In genomic region chr8:12842342-12842995, GRCm38 (mm10) we compare ENCODE assay signal across 24 mouse cellular contexts. TPM values are rescaled to one million over a fixed set of nuclear protein-coding genes. Genes with fewer than 3 reads are reported as not detected.
DNase-seq lines count a peak whose midpoint lies in the region; ATAC-seq and TF ChIP-seq lines count a peak whose summit lies in the region.
"Had no signal": no experiment of that assay in that cellular context is flagged by ENCODE, and none has a peak within 500 bp of the region (broad histone marks: within the 10 kb centered on the region; RNA-seq: fewer than 3 reads in every experiment).

No protein-coding gene starts in this region.

- H3K27me3 ChIP-seq in liver, embryonic 12.5 days (replicated peaks), result peaks cover 54% of the 10 kb centered on the region
- peaks cover 69% of the 10 kb centered on the region for H3K27me3 ChIP-seq in liver, postnatal 0 days (ENCODE audit: insufficient read depth, low read length)
- H3K27me3 ChIP-seq: forebrain, embryonic 12.5 days; heart, embryonic 13.5 days; lung, embryonic 15.5 days; midbrain, embryonic 12.5 days had no signal

- H3K9ac ChIP-seq in liver, embryonic 12.5 days, result no peak overlapping the region
- H3K9ac ChIP-seq in liver, postnatal 0 days (replicated peaks), result no peak overlapping the region
- H3K9ac ChIP-seq: forebrain, embryonic 12.5 days; forebrain, postnatal 0 days; heart, embryonic 13.5 days; hindbrain, embryonic 14.5 days; lung, embryonic 15.5 days; midbrain, embryonic 12.5 days had no signal

- H3K4me1 ChIP-seq in liver, embryonic 12.5 days, result no peaks in the 10 kb centered on the region
- H3K4me1 ChIP-seq in liver, postnatal 0 days (ENCODE audit: insufficient read depth), result no peaks in the 10 kb centered on the region
- H3K4me1 ChIP-seq: lung, embryonic 15.5 days; midbrain, embryonic 12.5 days had no signal

- ATAC-seq in liver, embryonic 12.5 days, result peak; percentile 66
- ATAC-seq in liver, postnatal 0 days, result peak; percentile 87
- ATAC-seq: activated CD4-positive, CD25-positive, alpha-beta regulatory T cell, adult 4 months; forebrain, postnatal 0 days had no signal

- no peak overlapping the region for H3K4me2 ChIP-seq in liver, embryonic 12.5 days
- H3K4me2 ChIP-seq in liver, postnatal 0 days (ENCODE audit: low read depth, low read length), result no peak overlapping the region
- H3K4me2 ChIP-seq: forebrain, embryonic 12.5 days; heart, embryonic 13.5 days; hindbrain, embryonic 14.5 days; lung, embryonic 15.5 days; midbrain, embryonic 12.5 days had no signal

- DNase-seq in 416B (ENCODE audit: low read depth) (peak; percentile 27), NIH3T3 (ENCODE audit: low read depth) (peak; percentile 19)
- no peak for DNase-seq in liver, postnatal 0 days
- DNase-seq in spleen, postnatal 36 days (ENCODE audit: low spot score in 2 of 2), result no peak
- no peak for DNase-seq in urinary bladder, adult 2 months (ENCODE audit: low spot score)
- DNase-seq: adrenal gland, adult 8-10 months; cerebellum, adult 2 months; cerebellum, postnatal 14 days; forebrain, postnatal 0 days; heart, postnatal 10 days; kidney, adult 2 months; kidney, postnatal 4 days; left cerebral cortex, postnatal 4 days; right cerebral cortex, postnatal 25 days; thymus, postnatal 4 days had no signal

- 79% methylated on average over 11 of the region's 11 CpGs for WGBS in liver, embryonic 12.5 days (ENCODE audit: insufficient replicate concordance)
- WGBS in liver, postnatal 0 days (ENCODE audit: insufficient replicate concordance), result 73% methylated on average over 11 of the region's 11 CpGs

- H3K4me3 ChIP-seq in liver, embryonic 12.5 days, result no peak overlapping the region
- H3K4me3 ChIP-seq in liver, postnatal 0 days (ENCODE audit: low read depth, low read length), result no peak overlapping the region
- H3K4me3 ChIP-seq: erythroblast, embryonic 14.5 days; forebrain, embryonic 12.5 days; heart, embryonic 13.5 days; lung, embryonic 15.5 days; midbrain, embryonic 12.5 days had no signal

- TF ChIP-seq EP300 in liver, postnatal 0 days (IDR thresholded peaks at IDR 0.05; ENCODE audit: low read depth), result no peak

- no peaks in the 10 kb centered on the region for H3K9me3 ChIP-seq in liver, embryonic 12.5 days (replicated peaks)
- no peaks in the 10 kb centered on the region for H3K9me3 ChIP-seq in liver, postnatal 0 days (ENCODE audit: low read length)
- H3K9me3 ChIP-seq: forebrain, embryonic 12.5 days; heart, embryonic 13.5 days; lung, embryonic 15.5 days; midbrain, embryonic 12.5 days had no signal

- 0 out of 2 replicates have a peak, but pooled peaks cover 6% of the 10 kb centered on the region for H3K36me3 ChIP-seq in liver, embryonic 12.5 days
- no peaks in the 10 kb centered on the region for H3K36me3 ChIP-seq in liver, postnatal 0 days (replicated peaks; ENCODE audit: insufficient read depth, low read length)

- no peak for TF ChIP-seq CTCF in liver, postnatal 0 days (IDR thresholded peaks at IDR 0.05; ENCODE audit: low read depth)

- no peak overlapping the region for H3K27ac ChIP-seq in liver, embryonic 12.5 days
- no peak overlapping the region for H3K27ac ChIP-seq in liver, postnatal 0 days (ENCODE audit: low read depth)
- H3K27ac ChIP-seq: forebrain, embryonic 12.5 days; heart, embryonic 13.5 days; hindbrain, embryonic 14.5 days; kidney, postnatal 0 days; lung, embryonic 15.5 days; midbrain, embryonic 12.5 days had no signal

RNA-seq across cellular contexts. Expression of gene Mcf2l, which starts 31.1 kb away (rescaled TPM):
- polyA plus RNA-seq in liver, embryonic 12.5 days (2016; fragmentation: Nextera tagmentation; extraction: Ambion mirVana), result 1.9 and 2.1 TPM in 2 replicates
- 0.99 and 1.2 TPM in 2 replicates for polyA plus RNA-seq in liver, postnatal 0 days (2015; fragmentation: Nextera tagmentation; extraction: Ambion mirVana)
- polyA plus RNA-seq in urinary bladder, adult 2 months (2012; rRNA removed), result 4.8 and 10.3 TPM in 2 replicates

Comparison
In these comparisons a context has a peak if more than half of its experiments do, and no peak if none do; other contexts are left out.
1. DNase-seq: peak in 416B (single experiment) and NIH3T3 (single experiment); none in liver, postnatal 0 days (single experiment), spleen, postnatal 36 days (0 of 2) and urinary bladder, adult 2 months (single experiment).